Mouse (Mus musculus) CH12.LX (cell line): ENCODE measurements around the gene Zbtb7a.

Source experiments
- CTCF ChIP-seq, 2 experiments: IDR thresholded peaks in 1 of 2; conservative IDR thresholded peaks in 1 of 2; 2 replicates each; pipeline ENCODE4 v1.5.1; 2011 to 2012; ENCODE audit warnings: low read depth in 2 of 2, low read length in 2 of 2, improper control_type of control experiment in 1 of 2, inconsistent platforms in 1 of 2, mild to moderate bottlenecking in 1 of 2, moderate library complexity in 1 of 2
- EP300 ChIP-seq: IDR thresholded peaks from 2 replicates; pipeline ENCODE4 v1.6.1; 2011; ENCODE audit warnings: low read length, improper control_type of control experiment
- TBP ChIP-seq: conservative IDR thresholded peaks from 2 replicates; pipeline ENCODE4 v1.6.1; 2011; ENCODE audit warnings: low read depth, low read length, improper control_type of control experiment
- USF1 ChIP-seq: IDR thresholded peaks from 2 replicates; pipeline ENCODE4 v1.6.1; 2014; ENCODE audit warnings: low read depth, mild to moderate bottlenecking, inconsistent platforms, low read length, improper control_type of control experiment

GRCm38 (mm10) chr10:81195300-81195699, 60.3 kb downstream of the Zbtb7a start:
- TF ChIP-seq EP300 (no peak), TBP (no peak), CTCF (conservative IDR thresholded peaks at IDR 0.05 in 1 of 2, IDR thresholded peaks at IDR 0.05 in 1 of 2; ENCODE audit: low read depth in 2 of 2, low read length in 2 of 2) (no peak), USF1 (no peak)
